Mouse (Mus musculus) heart, embryonic 16.5 days (tissue): Measurements from ENCODE around the gene Pole2. TPM values are rescaled to one million over a fixed set of nuclear protein-coding genes. Genes with fewer than 3 reads are reported as not detected.

Source experiments
- ATAC-seq: fragments of 200-750 bp; cut with Nextera tagmentation; replicated peaks from 2 replicates; pipeline ENCODE4 v1.8.0; 2017; ENCODE audit warnings: moderate number of reproducible peaks; ENCODE audit not compliant: insufficient read depth, low FRiP score; ENCODE audit errors: extremely low read depth
- H3K27ac ChIP-seq: fragments of 300-500 bp; sonication (generic); 2 replicates; pipeline ENCODE4 v1.5.1; 2014; ENCODE audit warnings: mild to moderate bottlenecking, low read length, control low read depth, moderate library complexity
- H3K27me3 ChIP-seq: fragments of 300-500 bp; sonication (generic); 2 replicates; pipeline ENCODE4 v1.6.1; 2014; ENCODE audit warnings: low read length, mixed read lengths; ENCODE audit not compliant: control insufficient read depth, insufficient read depth
- H3K36me3 ChIP-seq: fragments of 300-500 bp; sonication (generic); 2 replicates; pipeline ENCODE4 v1.6.1; 2014; ENCODE audit not compliant: control insufficient read depth, insufficient read depth
- H3K4me1 ChIP-seq: fragments of 300-500 bp; sonication (generic); 2 replicates; pipeline ENCODE4 v1.6.1; 2014; ENCODE audit warnings: low read length, mixed read lengths; ENCODE audit not compliant: control insufficient read depth, insufficient read depth
- H3K4me2 ChIP-seq: fragments of 300-500 bp; sonication (generic); 2 replicates; pipeline ENCODE4 v1.6.1; 2014; ENCODE audit warnings: low read depth, mild to moderate bottlenecking, control low read depth, low read length
- H3K4me3 ChIP-seq: fragments of 300-500 bp; sonication (generic); 2 replicates; pipeline ENCODE4 v1.5.1; 2014; ENCODE audit warnings: mild to moderate bottlenecking, control low read depth, low read length
- H3K9ac ChIP-seq: fragments of 300-500 bp; sonication (generic); 2 replicates; pipeline ENCODE4 v1.6.1; 2014; ENCODE audit warnings: low read length, control low read depth
- H3K9me3 ChIP-seq: fragments of 300-500 bp; sonication (generic); replicated peaks from 2 replicates; pipeline ENCODE4 v1.6.1; 2016; ENCODE audit warnings: low read length; ENCODE audit not compliant: control insufficient read depth
- WGBS: fragments of 180-500 bp; shearing (Covaris S2); extraction: QIAGEN DNeasy Blood & Tissue Kit; methylation state at CpG from one replicate; pipeline ENCODE4 v1.1.7; 2014; 5-methylcytosine and 5-hydroxymethylcytosine counted together
- polyA plus RNA-seq: library from polyadenylated mRNA; unstranded; fragments of >200 nt; fragmentation: Nextera tagmentation; extraction: Ambion mirVana; gene quantifications from 2 replicates; pipeline ENCODE4 v1.2.1, GENCODE M21; 2015

The Pole2 gene
- polyA plus RNA-seq, 1 experiment from 2014 or later = 15.0 TPM

DNA sequence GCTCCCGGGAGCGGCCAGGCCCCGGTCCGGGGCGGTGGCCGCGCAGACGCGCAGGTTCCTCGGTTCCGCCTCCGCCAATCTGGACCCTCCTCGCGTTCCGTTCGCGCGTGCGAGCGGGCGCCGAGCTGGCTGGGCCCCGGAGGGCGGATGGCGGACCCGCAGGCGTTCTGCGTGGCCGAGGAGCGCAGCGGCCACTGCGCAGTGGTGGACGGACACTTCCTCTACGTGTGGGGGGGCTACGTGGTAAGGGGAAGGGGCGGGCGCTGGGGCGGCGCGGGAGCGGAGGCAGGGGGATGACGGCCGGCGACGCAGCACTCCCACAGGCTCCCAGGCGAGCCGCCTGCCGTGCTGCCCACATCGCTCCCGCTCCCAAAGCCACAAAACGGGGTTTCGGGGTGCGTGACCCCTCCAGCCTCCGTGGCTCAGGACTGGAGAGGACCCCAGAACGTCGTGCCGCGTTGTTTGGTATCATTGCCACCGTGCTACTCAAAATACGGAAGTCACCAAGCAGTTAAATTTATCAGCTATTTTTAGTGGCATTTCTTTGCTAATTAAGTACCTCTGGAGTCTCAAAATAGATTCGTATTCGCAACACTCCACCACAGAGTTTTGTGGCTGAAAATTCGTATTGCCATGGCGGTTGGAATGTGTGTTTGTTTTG, 13.9 kb upstream of the Pole2 start:
- Histone ChIP-seq H3K36me3 (no peaks in the 10 kb centered on the region), H3K27me3 (no peaks in the 10 kb centered on the region), H3K27ac (peak overlapping the region; percentile 81), H3K4me3 (peak overlapping the region; percentile 86), H3K9me3 (no peaks in the 10 kb centered on the region), H3K9ac (peak overlapping the region; percentile 85), H3K4me1 (0 out of 2 replicates have a peak, but pooled peaks cover 2% of the 10 kb centered on the region), H3K4me2 (peak overlapping the region; percentile 76)
- under 1% methylated on average over 64 of the region's 64 CpGs for WGBS
- ATAC-seq = peak; percentile 90

GRCm38 (mm10) chr12:69241405-69241770, 13.4 kb upstream of the Pole2 start:
- Histone ChIP-seq H3K4me2 (peak overlapping the region; percentile 76), H3K4me3 (peak overlapping the region; percentile 86), H3K9ac (peak overlapping the region; percentile 85), H3K27ac (peak overlapping the region; percentile 81), H3K27me3 (no peaks in the 10 kb centered on the region), H3K9me3 (no peaks in the 10 kb centered on the region), H3K36me3 (no peaks in the 10 kb centered on the region), H3K4me1 (0 out of 2 replicates have a peak, but pooled peaks cover 2% of the 10 kb centered on the region)
- WGBS = 0% methylated on average over 3 of the region's 3 CpGs
- ATAC-seq = peak; percentile 15; the same call in 1 of the 2 replicates

- H3K9ac ChIP-seq = peak within 1 kb of the TSS; percentile 85
- H3K4me3 ChIP-seq = peak within 1 kb of the TSS; percentile 86
- H3K4me2 ChIP-seq = peak within 1 kb of the TSS; percentile 76
- no peaks in the 10 kb centered on the region for H3K27me3 ChIP-seq
- WGBS = 71% methylated on average over 6 of the region's 6 CpGs
- H3K4me1 ChIP-seq = 0 out of 2 replicates have a peak, but pooled peaks cover 2% of the 10 kb centered on the region
- no peak for ATAC-seq
- H3K27ac ChIP-seq = peak within 1 kb of the TSS; percentile 81
- no peaks in the 10 kb centered on the region for H3K9me3 ChIP-seq
- no peaks in the 10 kb centered on the region for H3K36me3 ChIP-seq
Measured at GRCm38 (mm10) chr12:69240876-69241275, 12.9 kb upstream of the Pole2 start, which contains the start of gene Klhdc1. Klhdc1 (plus strand) TSS chr12:69241176.

DNA sequence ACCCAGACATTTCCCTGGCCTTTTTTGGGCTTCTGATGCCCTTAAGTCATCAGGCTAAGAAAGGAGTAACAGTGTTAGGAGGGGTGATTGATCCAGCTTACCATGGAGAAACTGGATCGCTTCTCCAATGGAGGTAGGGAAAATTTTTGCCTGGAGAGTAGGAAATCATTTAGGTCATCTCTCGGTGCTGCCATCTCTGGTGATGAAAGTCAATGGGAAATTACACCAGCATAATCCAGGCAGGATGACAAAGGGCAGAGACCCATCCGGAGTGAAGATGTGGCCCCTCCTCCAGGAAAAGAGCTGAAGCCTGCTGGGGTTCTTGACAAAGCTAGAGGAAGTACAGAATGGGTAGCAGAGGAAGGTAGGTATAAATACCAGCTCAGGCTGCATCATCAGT, 10.3 kb upstream of the Pole2 start:
- no peak overlapping the region for H3K9ac ChIP-seq
- no peak for ATAC-seq
- no peaks in the 10 kb centered on the region for H3K27me3 ChIP-seq
- H3K27ac ChIP-seq = no peak overlapping the region
- H3K36me3 ChIP-seq = no peaks in the 10 kb centered on the region
- H3K9me3 ChIP-seq = no peaks in the 10 kb centered on the region
- H3K4me1 ChIP-seq = 0 out of 2 replicates have a peak, but pooled peaks cover 2% of the 10 kb centered on the region
- H3K4me2 ChIP-seq = no peak overlapping the region
- WGBS = 39% methylated on average over 3 of the region's 3 CpGs
- H3K4me3 ChIP-seq = no peak overlapping the region

GRCm38 (mm10) chr12:69235782-69236181, 7.8 kb upstream of the Pole2 start:
- H3K27ac ChIP-seq = no peak overlapping the region

DNA sequence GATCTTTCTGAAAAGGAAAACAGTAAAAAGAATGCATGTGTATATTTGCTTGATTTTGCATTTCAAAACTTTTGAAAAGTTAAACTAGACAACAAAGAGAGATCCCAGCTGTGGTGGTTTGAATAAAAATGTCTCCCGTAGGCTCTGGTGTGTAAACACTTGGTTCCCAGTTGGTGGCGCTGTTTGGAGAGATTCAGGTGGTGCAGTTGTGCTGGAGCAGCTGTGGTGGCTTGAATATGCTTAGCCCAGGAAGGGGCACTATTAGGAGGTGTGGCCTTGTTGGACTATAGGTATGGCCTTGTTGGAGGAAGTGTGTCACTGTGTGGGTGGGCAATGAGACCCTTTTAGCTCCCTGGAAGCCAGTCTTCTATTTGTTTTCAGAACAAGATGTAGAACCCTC, 1.3 kb upstream of the Pole2 start:
- Histone ChIP-seq H3K27ac (no peak overlapping the region), H3K4me3 (no peak overlapping the region), H3K9me3 (no peaks in the 10 kb centered on the region), H3K36me3 (0 out of 2 replicates have a peak, but pooled peaks cover 2% of the 10 kb centered on the region), H3K27me3 (no peaks in the 10 kb centered on the region), H3K4me2 (no peak overlapping the region), H3K9ac (no peak overlapping the region), H3K4me1 (peaks cover 5% of the 10 kb centered on the region; the same call in 1 of the 2 replicates)
- WGBS = 66% methylated on average over 2 of the region's 2 CpGs
- no peak for ATAC-seq

More at GRCm38 (mm10) chr12:69235782-69236181, 7.8 kb upstream of the Pole2 start:
- Histone ChIP-seq H3K4me1 (no peaks in the 10 kb centered on the region), H3K9ac (no peak overlapping the region), H3K36me3 (no peaks in the 10 kb centered on the region), H3K4me3 (no peak overlapping the region), H3K4me2 (no peak overlapping the region), H3K9me3 (no peaks in the 10 kb centered on the region), H3K27me3 (no peaks in the 10 kb centered on the region)
- 84% methylated on average over 6 of the region's 6 CpGs for whole genome bisulfite sequencing
- ATAC-seq = no peak

GRCm38 (mm10) chr12:69220613-69221277, 7.2 kb downstream of the Pole2 start:
- no peak overlapping the region for H3K4me3 ChIP-seq
- no peak overlapping the region for H3K9ac ChIP-seq
- ATAC-seq = no peak
- H3K4me1 ChIP-seq = no peaks in the 10 kb centered on the region
- H3K36me3 ChIP-seq = peaks cover 11% of the 10 kb centered on the region
- WGBS = 88% methylated on average over 19 of the region's 19 CpGs
- no peaks in the 10 kb centered on the region for H3K9me3 ChIP-seq
- H3K4me2 ChIP-seq = no peak overlapping the region
- H3K27ac ChIP-seq = no peak overlapping the region
- H3K27me3 ChIP-seq = no peaks in the 10 kb centered on the region

GRCm38 (mm10) chr12:69216587-69216986, 11.4 kb downstream of the Pole2 start:
- 83% methylated on average over 7 of the region's 7 CpGs for WGBS

More at GRCm38 (mm10) chr12:69216587-69216986, 11.4 kb downstream of the Pole2 start:
- H3K36me3 ChIP-seq = peaks cover 20% of the 10 kb centered on the region
- no peak overlapping the region for H3K4me3 ChIP-seq
- no peak overlapping the region for H3K9ac ChIP-seq
- no peaks in the 10 kb centered on the region for H3K9me3 ChIP-seq
- ATAC-seq = no peak
- no peaks in the 10 kb centered on the region for H3K27me3 ChIP-seq
- H3K27ac ChIP-seq = no peak overlapping the region
- no peaks in the 10 kb centered on the region for H3K4me1 ChIP-seq
- H3K4me2 ChIP-seq = no peak overlapping the region
